Mouse (Mus musculus) gonadal fat pad, adult 2 months (tissue): ENCODE measurements around the gene Pum3. TPM values are rescaled to one million over a fixed set of nuclear protein-coding genes. Genes with fewer than 3 reads are reported as not detected.

Experiments used
- DNase-seq: peaks from one replicate; pipeline ENCODE4 v3.0.0-alpha.2; 2012; ENCODE audit warnings: low read depth
- polyA plus RNA-seq: library from polyadenylated mRNA; depleted of rRNA; stranded (reverse); fragments of >200 nt; gene quantifications from 2 replicates; pipeline ENCODE4 v1.2.3, GENCODE M21; 2012; rRNA removed

The Pum3 gene
- 10.7 and 16.7 TPM in 2 replicates for polyA plus RNA-seq

DNA sequence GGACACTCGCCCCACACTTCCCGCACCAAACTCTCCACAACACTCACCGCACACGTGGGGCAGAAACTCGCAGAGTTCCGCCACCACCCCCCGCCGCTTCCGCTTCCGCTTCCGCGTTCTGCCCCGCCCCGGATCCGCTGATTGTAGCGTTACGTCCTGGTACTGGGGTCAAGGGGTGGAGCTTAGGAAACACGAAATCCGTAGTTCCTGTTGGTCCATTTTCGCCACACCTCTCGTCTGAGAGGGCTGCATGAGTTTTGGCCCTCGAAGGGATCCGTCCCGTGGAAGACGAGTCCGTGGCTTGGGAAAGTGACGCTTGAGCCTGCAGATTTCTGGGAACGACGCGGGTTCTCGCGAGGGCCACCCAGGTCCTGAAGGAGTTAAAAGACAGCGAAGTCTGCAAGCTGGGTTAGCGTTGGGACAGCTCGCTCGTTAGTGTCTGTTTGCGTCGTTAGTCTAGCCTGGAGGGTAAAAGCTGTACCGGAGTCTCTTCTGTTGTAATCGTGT lies at the start of gene Pum3:
Gene Pum3, minus strand, starts transcription at position 81 of the 507 bp plus-strand sequence.
- DNase-seq, result peak; percentile 93

DNA sequence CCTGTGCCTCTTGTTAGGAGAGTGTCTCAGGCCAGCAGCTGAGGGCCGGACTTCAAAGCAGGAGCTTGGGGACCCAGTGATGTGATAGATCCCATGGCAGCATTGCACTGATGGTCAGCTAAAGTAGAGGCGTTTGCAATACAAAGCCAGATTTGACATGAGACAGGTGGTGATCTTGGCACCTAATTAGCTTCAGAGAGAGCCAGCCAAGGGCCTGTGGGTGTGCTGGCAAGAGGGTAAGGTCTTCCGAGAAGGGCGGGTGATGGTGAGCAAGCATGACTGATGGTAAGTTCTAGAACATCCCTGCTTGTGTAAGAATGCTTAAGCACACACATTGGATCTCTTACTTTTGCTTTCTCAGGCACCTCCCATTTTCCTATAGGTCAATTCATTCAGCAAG lies 37.1 kb upstream of the Pum3 start:
- no peak for DNase-seq

DNA sequence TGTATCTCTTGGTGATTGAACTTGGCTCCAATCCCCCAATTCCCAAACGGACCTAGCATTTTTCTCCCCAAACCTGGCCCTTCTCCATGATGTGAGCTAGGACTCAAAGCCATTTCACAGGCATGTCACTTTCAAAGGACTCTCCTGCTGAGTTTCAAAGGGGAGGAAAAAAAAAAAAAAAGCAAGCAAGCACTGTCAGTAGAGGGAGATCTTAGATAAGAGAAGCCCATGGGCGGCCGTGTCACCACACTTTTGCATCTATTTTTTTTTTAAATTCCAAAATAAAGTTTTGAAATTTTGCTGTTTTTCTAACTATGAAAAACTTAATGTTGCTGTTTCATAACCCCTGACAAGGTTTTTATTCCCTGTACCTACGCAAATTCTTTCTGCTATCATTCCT lies 33.0 kb upstream of the Pum3 start:
- no peak for DNase-seq

DNA sequence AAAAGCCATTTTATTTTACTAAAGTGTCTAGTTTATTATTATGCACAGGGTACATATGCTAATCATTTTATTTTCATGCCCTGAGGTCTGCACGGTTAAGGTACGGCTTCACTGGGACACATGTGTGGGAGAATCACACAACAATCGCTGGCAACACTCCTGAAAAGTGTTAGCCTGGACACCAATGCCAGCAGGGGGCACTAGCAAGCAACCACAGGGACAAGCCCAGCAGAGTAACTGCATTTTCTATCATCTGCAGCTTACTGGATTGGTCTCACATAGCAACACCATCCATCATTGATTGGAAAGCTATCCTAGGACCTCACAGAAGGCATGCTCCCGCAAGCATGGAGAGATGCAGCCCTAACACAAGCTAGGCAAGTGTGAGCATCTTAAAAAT lies 20.8 kb upstream of the Pum3 start:
- DNase-seq, result no peak

DNA sequence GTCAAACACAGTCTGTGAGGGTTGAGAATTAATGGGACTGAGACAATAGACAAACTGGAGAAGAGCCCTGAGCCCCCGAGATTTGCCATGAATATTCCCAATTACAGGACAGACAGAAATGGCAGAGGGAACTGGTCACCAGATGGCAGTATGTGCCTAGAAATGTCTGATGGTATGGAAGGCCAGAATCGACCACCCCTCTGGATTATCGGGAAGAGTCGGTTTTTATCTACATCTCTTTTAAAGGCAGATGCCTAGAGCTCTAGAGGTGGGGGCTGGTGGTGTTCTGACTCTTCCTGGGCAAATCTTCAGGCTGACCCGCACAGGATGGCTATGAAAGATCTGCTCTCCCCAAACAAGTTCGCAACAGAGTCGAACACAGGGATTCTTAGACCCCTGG lies 17.9 kb upstream of the Pum3 start:
- DNase-seq, result no peak

DNA sequence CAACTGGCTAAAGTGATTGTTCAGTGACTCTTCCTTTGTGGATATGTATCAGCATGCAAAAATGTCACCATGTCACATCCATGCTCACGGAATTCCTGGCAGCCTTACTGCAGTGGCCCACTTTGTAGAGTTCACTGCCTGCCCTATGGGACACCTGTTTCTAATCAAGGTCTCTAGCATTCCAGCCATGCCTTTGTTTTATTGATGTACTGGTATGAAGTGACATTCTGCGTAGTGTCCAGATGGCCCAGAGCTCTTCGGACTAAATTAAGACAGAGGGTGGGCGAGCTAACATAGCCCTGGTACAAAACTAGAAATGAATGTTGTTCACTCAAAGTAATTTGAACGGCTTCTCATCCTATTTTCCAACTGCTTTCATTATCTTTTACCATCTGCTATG lies 11.5 kb upstream of the Pum3 start:
- DNase-seq, result no peak

DNA sequence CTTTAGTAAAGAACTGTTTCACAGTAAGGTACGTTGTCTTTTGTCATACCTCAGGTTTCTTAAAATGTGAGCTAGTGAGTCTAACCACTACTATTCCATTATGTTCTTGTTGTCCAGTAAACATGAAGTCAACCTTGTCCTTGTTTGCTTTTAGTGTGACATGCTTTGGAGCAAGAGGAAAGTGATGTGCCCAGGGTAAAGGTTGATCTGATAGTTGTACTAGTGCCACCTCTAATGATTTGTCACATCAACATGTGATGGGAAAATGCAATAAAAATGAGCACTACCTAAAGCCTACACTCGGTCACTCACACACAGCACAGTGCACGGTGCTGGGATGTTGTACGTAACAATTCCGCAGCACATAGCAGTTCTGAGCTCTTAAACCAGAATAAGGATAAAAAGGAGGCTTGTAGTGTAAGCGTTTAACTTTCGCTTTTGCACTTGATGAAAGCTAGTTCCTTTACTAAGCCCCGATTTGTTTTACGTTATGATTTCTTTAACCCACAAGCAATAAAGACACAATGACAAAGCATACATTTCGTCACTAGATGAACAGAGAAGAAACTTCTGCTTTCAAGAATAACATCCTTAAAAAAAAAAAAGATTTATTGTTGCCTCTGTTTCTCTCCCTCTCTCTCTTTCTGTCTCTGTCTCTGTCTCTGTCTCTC lies 8.5 kb upstream of the Pum3 start:
- no peak for DNase-seq

DNA sequence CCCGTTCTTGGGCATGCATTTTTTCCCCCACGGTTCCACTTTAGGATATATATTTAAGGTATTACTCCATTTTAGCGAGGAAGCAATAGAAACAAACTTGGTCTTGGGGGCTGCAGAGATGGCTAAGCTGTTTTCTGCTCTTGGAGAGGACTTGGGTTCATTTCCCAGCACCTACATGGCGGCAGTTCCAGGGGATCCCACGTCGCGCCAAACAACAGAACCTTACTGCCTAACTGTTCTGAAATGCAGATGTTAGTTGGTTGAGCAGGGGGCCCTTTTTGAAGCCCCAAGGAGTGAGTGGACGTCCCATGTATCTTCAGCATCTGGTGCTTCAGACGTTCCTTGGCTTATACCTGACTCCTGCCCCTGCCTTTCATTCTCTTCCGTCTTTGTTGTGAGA lies 781 bp upstream of the Pum3 start:
- DNase-seq, result no peak

DNA sequence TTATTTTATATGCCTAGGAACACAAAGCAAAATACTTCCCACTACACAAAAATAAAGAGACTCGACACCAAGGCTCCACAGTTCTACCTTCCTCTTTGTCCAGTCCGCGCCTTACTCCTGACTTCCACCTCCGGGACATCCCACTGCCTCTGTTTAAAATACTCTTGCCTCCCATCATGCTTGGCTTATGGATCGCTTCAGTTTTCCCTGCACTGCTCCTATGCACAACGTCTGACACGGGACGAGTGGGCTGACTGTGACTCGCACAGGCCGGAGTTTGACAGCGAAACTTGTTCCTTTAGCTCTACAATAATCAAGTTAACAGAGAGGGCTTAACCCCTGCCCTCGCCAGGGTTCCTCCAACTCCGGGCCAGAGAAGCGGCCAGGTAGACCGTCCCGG lies 344 bp downstream of the Pum3 start:
- no peak for DNase-seq

DNA sequence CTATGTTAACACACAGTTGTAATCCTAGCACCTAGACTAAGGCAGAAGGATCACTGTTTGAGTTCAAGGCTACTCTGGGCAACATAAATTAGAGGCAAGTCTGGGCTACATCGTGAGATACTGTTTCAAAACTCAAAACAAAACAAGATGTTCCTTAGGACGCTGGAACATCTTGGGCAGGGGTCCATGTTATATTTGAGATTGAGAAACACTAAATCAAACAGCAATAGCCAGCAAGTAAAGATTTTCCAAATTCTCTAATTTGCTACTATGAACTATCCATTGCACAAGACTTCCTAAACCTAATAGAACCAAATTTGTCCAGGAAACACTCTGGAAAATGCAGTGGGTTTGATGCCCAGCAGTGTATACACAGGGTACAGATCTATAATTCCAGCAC lies 1.8 kb downstream of the Pum3 start:
- no peak for DNase-seq

DNA sequence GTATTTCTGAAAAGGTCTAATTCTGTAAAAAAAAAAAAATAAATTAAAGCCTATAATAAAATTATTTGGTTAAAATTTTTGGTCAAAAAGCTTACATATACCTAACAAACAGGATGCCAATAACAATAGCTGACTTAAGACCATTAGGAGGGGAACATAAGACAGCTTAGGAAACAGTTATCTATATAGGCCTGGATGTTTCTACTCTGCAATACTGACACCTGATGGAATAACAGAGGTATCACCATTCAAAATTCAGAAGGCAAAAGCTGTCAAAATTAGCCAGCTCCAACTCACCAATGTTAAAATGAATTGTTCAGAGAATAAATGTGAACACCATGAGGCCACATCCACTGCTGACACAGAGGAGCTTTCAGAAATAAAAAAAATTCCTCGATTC lies 3.2 kb downstream of the Pum3 start:
- DNase-seq, result no peak

DNA sequence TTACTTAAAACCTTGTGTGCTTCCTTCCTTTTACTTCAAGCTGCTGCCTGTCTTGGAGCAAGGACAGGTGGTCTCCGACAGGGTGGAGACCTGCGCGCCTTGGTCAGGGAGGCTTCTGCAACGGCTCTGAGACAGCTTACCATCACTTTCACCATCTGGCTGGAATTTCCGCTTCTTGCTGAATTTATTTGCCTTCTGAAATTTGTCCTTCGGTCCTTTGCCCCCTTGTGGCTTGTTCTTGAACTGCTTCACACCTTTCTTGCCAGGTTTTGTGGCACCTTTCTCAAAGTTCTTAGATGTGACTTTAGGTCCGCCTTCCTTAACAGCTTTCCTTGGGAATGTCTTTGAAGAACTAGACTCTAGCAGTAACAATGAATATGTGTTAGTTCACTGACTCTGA lies 4.0 kb downstream of the Pum3 start:
- DNase-seq, result no peak

DNA sequence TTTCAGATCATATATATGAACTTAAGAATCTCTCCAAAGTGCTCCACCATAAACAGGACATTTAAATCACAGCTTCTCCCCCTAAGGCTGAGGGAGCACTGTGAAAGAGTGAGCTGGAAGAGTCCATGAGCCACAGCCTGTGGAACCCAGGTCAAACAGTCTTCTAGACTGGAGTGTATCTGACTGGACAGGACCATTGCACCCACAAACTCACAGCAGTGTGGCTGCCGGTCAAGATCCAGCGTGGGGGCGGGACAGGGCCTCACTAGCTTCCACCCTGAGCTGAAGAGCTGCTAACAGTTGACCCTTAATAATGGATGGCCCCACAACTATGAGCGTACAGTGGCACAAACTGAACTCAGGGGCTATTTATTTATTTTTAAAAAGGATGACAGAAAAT lies 12.2 kb downstream of the Pum3 start:
- no peak for DNase-seq

DNA sequence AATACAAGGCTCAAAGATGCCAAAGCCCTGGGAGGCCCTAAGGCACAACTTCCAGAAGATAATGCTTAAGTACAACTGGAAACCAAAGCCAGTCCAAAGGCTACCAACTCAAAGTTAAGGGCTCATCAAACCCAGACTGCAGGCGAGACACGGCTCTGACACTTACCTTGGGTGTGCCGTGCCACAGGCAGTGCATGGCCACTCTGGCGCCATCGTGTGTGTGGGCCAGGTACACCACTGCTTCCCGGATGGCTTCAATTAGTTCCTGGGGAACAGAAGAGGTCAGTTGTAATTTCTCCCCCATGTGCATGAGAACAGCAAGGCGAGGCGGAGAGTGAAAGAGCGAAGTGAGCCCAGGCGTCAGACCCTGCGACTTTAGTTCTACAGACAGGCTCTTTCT lies 13.1 kb downstream of the Pum3 start:
- no peak for DNase-seq

DNA sequence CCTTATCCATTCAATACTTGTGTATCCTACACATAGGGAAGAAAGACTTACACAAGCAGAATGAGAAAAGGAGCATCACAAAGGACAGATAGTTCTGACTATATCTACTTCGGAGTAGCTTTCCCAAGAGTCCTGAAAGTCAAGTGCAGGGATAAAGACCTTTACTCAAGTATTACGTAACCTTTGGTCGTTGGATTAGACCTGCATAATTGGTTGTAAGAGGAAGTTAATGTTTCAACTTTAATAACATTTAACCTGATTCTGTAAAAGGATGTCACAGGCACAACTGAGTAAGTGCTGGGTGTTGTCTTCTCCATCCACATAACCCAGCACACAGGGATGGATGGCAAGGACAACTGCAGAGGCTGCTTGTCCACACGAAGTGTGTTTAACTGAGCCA lies 18.3 kb downstream of the Pum3 start:
- no peak for DNase-seq

DNA sequence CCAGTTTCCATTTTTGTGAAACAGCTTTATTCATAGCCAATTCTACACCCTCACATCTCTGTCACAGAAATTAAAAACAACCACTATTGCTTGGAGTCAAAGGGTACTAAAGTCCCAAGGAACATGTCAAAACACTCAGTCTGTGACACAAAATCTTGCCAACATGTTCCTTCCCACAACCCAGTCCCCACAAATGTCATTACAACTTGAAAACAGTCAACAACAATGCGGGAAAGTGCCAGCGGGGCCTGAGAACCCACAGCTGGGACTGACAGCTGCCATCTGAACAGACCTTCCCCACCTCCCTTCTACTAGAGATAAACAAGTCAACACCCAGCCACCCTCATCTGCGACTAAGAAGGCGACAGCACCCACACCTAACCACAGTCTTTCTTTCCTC lies 18.9 kb downstream of the Pum3 start:
- no peak for DNase-seq

DNA sequence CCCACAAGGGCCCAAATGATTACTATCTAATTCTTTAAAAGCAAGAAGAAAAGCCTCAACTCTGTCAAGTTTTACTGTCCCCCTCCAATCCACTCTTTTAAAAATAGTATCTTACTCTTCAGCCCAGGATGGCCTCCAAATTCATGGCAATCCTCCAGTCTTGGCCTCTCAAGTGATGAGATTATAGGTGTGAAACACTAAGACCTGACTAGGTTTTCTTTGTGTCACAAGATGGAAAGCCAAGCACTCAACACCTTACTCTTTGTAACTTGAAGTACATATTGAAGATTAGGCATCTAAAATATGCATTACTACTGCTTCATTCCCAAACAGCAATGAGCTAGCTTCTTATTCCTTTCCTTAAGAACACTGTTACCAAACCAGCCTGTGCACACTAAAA lies 19.8 kb downstream of the Pum3 start:
- DNase-seq, result no peak

DNA sequence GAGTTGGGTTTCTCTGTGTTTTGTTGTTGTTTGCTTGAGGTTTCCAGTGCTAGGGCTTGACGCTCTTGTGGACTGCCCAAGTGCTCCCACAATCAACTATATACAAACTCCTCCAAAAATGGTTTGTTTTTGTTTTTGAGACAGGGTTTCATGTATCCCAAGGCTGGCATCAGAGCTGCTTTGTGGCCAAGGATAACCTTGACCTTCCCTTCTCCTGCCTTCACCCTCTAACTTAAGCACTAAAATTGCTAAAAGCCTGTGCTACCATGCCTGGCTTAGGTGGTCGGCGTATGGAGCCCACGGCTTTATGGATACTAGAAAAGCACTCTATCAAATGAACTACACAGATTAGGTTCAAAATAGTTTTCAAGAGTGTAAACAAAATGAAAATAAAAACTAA lies 20.4 kb downstream of the Pum3 start:
- DNase-seq, result no peak

DNA sequence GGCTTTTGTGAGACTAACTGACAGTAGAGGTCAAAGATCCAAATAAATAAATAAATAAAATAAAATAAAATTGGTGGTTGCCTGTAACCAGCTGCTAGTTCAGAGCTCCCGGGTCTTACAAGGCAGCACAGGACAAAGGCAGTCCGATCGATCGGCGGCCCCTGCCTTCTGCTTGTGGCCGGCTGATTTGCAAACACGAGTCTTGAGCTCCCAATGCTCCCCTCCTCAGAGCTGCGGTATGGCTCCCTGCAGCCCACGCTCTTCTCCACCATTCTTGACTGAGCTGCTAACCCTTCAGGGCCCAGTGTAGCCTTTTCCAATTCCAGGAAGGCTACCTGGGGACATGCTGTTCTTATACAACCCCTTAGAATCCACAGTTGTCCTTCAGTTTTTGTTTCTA lies 31.8 kb downstream of the Pum3 start:
- DNase-seq, result no peak

DNA sequence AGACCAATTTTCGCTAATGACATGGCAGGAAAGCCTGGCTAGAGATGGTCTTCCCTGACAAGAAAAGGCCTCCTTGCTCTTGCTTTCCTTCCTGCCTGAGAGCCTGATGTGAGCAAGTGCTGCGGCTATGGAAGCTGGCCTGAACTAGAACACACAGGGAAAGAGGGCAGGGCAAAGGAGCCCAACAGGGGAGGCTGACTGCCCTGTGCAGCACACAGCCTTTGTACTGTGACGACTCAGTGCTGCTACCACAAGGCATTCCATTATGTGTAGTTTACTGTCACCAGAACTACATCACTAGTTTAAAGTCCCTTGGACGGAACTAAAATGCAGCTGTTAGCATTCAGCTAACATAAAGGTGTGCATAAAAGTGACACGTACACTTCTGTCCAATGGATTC lies 32.4 kb downstream of the Pum3 start:
- no peak for DNase-seq

DNA sequence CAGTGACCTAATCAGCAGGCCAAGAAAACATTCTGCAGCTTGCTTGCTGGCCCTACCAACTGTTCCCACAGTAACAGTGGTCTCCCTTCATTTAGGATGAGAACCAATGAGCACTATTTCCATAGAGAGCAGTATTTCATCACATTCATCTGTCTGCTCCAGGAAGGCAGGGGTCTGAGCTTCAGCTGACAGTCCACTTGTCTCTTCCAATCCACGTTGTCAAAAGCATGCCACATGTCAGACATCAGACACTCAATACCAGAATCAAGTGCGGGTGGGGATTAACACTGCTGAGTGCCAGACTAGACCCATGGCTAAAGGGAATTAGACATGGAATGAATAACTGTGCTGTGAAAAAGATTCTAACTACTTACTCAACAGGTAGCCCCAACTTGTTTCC lies 32.9 kb downstream of the Pum3 start:
- DNase-seq, result no peak

DNA sequence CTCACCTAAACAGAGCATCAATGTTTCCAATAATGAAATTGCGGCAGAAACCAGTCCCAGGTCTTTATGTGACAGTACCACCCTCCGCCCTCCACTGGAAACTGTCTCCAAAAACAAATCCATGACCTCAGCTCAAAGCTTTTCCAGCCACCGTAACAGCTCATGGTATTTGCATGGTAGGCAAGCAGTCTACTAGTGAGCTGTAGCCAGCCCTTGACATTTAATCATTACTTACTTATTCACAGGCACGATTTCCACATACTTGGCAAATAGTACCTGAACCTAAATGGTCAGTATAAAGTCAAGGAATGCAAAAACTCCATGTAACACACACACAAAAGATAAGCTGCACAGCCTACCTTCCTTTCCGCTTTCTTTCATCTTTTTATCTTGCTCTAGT lies 33.7 kb downstream of the Pum3 start:
- DNase-seq, result no peak

DNA sequence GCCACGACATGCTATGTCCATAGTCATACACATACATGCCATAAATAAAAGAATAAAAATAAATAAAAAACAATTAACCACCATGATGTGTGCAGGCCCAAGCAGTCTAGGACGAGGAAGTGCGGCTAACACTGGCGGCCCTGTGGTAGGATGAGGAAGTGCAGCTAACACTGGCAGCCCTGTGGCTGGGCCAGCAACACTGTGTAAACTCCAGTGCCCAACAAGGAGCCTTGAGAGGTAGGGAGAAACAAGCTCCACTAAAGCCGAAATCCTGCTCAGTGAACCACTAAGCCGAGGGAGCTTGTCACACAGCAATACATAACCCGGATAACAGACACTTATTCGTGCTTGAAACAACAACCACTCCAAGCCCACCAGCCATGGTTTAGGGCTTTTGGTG lies 34.1 kb downstream of the Pum3 start:
- no peak for DNase-seq

DNA sequence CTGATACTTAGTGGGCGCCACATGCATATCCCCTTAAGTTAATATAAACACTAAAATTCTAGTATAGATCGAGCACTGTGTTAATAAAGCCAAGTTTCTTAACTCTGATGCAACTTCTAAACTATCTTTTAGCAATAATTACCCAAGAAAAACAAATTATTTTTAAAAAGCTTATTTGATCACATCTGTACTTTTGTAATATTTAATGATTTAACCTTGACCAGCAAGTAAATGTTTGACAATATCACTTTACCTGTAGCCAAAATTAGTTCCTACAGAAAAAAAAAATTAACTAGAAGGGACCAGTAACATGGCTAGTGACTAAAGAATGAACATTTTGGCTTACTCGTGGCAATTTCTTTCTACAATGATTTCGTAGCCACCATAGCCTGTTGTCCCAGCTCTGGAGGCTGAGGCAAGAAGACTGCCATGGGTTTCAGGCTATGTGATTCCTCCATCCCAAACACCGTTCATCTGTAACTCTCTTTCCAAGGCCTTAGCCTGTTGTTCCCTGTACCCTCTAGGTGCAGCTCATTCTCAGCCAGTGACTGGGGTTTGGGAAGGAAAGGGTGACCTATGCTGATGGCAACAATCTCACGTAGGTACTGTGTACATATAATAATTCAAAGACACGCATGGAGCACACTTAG lies 35.2 kb downstream of the Pum3 start:
- DNase-seq, result no peak
